Mouse (Mus musculus) bone marrow, adult 2 months (tissue): ENCODE results near the gene Prss54.

Experiments
- CTCF ChIP-seq: fragments of 200-500 bp; IDR thresholded peaks from 2 replicates; pipeline ENCODE4 v1.5.1; 2011; ENCODE audit warnings: low read length, control low read depth; ENCODE audit not compliant: control insufficient read depth, insufficient read depth
- POLR2A ChIP-seq: fragments of 200-500 bp; IDR thresholded peaks from 2 replicates; pipeline ENCODE4 v1.6.1; 2011; ENCODE audit warnings: low read depth, mild to moderate bottlenecking, control low read depth, low read length, borderline replicate concordance; ENCODE audit not compliant: control insufficient read depth

DNA sequence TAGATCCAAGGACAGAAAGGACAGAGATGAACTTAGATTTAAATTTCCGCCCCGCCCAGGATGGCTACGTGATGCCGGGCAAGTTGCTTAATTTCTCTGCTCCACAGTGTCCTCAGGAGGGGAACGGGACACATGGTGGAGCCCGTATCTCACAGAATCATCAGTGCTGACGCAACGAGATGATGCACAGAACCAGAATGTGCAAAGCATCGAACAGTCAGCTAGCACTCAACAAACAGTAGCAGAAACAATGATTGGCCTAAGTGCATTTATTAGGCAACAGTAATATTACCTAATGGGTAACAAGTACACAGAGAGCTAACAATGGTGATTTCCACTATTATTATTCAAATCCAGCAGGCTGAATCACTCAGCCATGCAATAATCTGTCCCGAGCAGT is 47.9 kb downstream of the Prss54 start:
- TF ChIP-seq CTCF = no peak
- TF ChIP-seq POLR2A = no peak
